Mouse (Mus musculus): ENCODE measurements around the gene Twf2.

The Twf2 gene

GRCm38 (mm10) chr9:106215341-106216125, 12.6 kb downstream of the Twf2 start:
- no peak for TF ChIP-seq GATA4 (IDR thresholded peaks at IDR 0.05; ENCODE audit: insufficient replicate concordance, low read length)

DNA sequence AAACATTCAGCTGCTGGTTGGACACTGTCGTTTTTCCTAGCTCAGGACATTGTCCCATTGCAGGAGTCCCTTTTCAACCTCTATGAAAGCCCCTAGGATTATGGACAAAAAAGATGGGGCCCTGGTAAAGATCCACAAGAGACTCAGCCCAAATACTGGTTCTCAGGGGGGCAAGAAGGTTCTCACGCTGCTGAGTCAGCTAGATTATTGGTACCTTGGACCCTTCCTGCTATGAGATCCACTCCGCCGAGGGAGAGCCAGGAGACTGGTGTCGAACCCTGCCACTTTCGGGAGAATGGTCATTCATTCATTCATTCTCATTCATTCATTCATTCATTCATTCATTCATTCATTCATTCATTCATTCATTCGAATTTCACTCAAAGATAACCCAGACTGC, 14.1 kb downstream of the Twf2 start:
- no peak for TF ChIP-seq GATA4 (IDR thresholded peaks at IDR 0.05; ENCODE audit: insufficient replicate concordance, low read length)

DNA sequence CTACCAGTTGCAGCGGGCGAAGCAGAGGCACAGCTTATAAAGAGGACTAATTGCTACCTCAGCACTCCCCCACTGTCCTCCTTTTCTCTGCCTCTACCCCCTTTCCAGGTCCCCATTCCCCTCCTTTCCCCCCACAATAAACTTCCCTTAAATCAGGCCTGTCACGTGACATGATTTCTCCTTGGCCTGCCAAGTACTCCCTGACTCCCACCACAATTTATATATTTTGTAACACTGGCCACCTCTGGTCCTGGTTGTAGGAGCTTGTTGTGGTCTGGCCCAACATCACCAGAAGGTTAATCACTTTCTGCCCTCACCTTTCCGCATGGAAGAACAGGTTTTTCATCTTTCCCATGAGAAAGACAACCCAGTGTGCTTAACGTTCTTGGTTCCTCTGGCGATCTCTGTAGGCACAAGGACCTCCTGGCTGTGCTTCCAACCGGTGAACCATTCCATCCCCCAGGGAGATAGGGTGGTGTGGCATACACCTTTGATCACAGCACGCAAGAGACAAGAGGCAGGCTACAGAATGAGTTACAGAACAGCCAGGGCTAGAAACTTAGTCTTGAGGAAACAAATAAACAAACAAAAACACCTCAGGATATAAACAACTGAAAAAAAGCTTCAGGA, 18.1 kb downstream of the Twf2 start:
- no peak for TF ChIP-seq GATA4 (IDR thresholded peaks at IDR 0.05; ENCODE audit: insufficient replicate concordance, low read length)

- no peak for TF ChIP-seq GATA4 (IDR thresholded peaks at IDR 0.05; ENCODE audit: insufficient replicate concordance, low read length)
These were observed 19.4 kb downstream of the Twf2 start, which contains the start of gene Tlr9 for GRCm38 (mm10) chr9:106222261-106222851. Gene Tlr9, plus strand, starts transcription at chr9:106222598.

GRCm38 (mm10) chr9:106222994-106223393, 20.1 kb downstream of the Twf2 start:
- TF ChIP-seq GATA4 (IDR thresholded peaks at IDR 0.05; ENCODE audit: insufficient replicate concordance, low read length) = no peak

- TF ChIP-seq GATA4 (IDR thresholded peaks at IDR 0.05; ENCODE audit: insufficient replicate concordance, low read length) = no peak
These were observed 22.7 kb downstream of the Twf2 start for GRCm38 (mm10) chr9:106225469-106226150.

DNA sequence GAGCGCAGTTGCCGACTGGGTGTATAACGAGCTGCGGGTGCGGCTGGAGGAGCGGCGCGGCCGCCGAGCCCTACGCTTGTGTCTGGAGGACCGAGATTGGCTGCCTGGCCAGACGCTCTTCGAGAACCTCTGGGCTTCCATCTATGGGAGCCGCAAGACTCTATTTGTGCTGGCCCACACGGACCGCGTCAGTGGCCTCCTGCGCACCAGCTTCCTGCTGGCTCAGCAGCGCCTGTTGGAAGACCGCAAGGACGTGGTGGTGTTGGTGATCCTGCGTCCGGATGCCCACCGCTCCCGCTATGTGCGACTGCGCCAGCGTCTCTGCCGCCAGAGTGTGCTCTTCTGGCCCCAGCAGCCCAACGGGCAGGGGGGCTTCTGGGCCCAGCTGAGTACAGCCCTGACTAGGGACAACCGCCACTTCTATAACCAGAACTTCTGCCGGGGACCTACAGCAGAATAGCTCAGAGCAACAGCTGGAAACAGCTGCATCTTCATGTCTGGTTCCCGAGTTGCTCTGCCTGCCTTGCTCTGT, 23.3 kb downstream of the Twf2 start:
- TF ChIP-seq GATA4 (IDR thresholded peaks at IDR 0.05; ENCODE audit: insufficient replicate concordance, low read length) = no peak

GRCm38 (mm10) chr9:106227790-106228429, 25.0 kb downstream of the Twf2 start:
- TF ChIP-seq GATA4 (IDR thresholded peaks at IDR 0.05; ENCODE audit: insufficient replicate concordance, low read length) = no peak

- no peak for TF ChIP-seq GATA4 (IDR thresholded peaks at IDR 0.05; ENCODE audit: insufficient replicate concordance, low read length)
These were observed 27.3 kb downstream of the Twf2 start for GRCm38 (mm10) chr9:106230051-106230733.

GRCm38 (mm10) chr9:106230734-106231106, 27.8 kb downstream of the Twf2 start:
- no peak for TF ChIP-seq GATA4 (IDR thresholded peaks at IDR 0.05; ENCODE audit: insufficient replicate concordance, low read length)

GRCm38 (mm10) chr9:106231220-106231619, 28.3 kb downstream of the Twf2 start:
- TF ChIP-seq GATA4 (IDR thresholded peaks at IDR 0.05; ENCODE audit: insufficient replicate concordance, low read length) = peak; percentile 51; the same call in 1 of the 2 replicates

DNA sequence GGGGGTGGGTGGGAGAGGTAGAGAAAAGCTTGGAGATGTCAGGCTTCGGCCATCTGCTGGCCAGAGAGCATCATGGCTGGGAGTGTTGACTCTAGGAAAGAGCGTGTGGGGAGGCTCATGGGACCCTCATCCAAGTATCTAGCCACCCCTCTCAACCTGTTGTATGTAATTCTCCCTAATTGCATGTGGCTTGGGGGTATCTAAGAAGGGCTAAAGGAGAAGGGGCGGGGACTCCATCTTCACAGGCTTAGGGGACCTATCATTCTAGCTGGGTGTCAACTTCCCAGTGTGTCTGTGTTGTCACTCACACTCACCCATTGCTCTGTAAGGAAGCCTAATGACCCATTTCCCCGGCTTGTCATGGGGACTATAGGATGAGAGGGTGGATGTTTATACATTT, 28.9 kb downstream of the Twf2 start:
- TF ChIP-seq GATA4 (IDR thresholded peaks at IDR 0.05; ENCODE audit: insufficient replicate concordance, low read length) = no peak

- TF ChIP-seq GATA4 (IDR thresholded peaks at IDR 0.05; ENCODE audit: insufficient replicate concordance, low read length) = no peak
These were observed 30.0 kb downstream of the Twf2 start for GRCm38 (mm10) chr9:106232956-106233355.

DNA sequence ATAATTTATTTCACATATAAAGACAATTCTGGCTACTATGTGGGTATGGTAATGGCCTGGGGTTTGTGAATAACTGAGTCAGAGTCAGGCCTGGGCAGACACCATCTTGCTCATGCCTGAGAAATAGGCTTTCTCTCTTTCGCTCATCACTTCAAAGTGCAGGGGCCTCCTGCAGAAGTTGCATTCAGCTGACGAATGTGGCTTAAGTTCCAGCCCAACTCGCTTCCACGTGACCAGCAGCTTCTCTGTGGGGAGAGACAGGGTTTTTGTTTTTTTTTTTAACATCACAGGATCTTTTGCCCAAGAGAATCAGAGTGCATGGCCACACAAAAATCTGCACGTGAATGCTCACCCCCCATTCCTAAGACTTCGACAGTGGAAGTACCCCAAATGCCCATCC, 31.0 kb downstream of the Twf2 start:
- no peak for TF ChIP-seq GATA4 (IDR thresholded peaks at IDR 0.05; ENCODE audit: insufficient replicate concordance, low read length)
